Mouse (Mus musculus) gastrocnemius, adult 8-10 months (tissue): ENCODE data around the gene Eif2d. TPM values are rescaled to one million over a fixed set of nuclear protein-coding genes. Genes with fewer than 3 reads are reported as not detected.

Experiments
- DNase-seq, 2 experiments: peaks; one replicate each; pipeline ENCODE4 v3.0.0; 2022; ENCODE audit warnings: low spot score in 2 of 2
- total RNA-seq, 4 experiments: library from RNA; stranded (reverse); gene quantifications; 2 replicates each; pipeline ENCODE4 v1.2.4; 2022

Gene Eif2d
- total RNA-seq, 4 experiments from 2014 or later: 27.9 to 30.4 (median 29.3) TPM

DNA sequence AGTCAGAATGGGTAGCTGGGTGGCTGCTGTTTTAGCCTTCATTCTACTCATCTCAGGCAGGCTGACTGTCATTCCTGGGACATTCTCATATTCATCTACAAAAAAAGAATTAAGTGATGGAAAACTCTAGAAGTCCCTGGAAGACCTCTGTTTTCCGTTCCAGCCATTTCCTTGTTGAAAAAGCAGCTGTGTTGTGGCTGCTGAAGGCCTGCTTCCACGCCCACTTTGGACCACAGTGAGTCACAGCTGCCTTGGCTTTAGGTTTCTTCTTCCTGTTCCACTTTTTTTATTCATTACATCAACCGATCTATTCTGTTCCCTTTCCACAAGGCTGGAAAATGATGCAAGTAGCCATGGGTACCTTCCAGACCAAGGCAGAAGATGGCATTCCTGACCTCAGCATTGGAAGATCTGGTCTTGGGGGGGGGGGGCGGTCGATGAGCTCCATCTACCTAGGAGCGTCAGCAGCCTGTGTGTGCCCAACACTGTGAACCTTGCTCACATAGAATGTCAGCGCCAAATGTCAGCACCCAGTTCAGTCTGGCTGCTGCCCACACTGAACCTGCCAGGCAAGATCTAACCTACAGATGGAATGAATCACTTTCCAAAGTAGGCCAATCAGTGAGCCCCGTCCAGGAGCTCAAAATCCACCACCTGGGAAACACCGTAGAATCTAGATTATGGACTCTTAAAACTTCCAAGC, 31.4 kb downstream of the Eif2d start:
- DNase-seq: peak; percentile 20 to 23

DNA sequence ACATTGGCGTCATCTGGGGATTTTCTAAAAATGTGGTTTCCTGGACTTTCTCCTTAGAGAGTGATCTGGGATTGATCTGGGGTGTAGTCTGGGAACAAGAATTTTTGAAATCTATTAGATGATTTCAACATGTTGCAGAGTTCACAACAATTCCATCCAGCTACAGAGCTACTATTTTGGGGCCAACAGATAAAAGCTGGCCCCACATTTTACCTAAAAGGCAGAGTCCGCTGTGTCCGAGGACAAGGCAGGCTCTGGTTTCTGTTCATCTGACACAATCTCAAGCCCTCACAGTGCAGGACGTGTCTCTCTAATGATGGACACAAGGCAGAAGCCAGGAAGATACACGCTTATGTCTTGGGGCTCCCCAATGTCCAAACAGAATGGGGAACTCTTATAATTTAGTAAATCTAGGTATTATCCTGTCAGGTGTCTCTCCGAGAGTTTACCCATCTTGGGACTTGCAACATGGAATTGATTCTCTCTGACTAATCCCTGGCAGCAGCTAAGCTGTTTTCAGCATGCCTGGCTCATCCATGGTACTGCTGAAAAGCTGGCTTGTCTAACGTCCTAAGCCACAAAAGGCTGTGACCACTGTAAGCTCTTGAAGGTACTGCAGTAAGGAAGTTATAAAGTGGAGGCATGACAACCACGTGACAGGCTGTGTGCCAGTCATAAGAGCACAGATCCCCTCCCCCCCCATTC, 32.1 kb downstream of the Eif2d start:
- DNase-seq: no peak

GRCm38 (mm10) chr1:131185821-131186506, 33.0 kb downstream of the Eif2d start:
- DNase-seq: no peak

DNA sequence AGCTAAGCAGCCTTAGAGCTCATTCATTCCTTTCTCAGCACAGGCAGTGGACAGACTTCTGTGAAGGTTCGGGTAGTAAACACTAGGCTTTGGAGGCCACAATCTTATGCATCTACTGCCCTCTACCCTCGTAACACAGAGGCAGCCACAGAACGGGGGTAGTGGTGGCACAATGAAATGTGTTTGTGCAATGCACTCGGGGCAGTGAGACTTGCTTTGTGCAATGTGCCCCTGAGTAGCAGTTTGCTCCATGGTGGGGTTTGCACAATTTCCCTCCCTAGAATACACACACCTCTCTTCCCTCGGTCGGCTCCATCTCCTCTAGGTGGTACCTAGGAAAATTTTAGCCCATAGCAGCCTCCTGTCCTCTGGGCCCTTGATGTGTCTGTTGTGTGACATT, 34.0 kb downstream of the Eif2d start:
- no peak for DNase-seq

DNA sequence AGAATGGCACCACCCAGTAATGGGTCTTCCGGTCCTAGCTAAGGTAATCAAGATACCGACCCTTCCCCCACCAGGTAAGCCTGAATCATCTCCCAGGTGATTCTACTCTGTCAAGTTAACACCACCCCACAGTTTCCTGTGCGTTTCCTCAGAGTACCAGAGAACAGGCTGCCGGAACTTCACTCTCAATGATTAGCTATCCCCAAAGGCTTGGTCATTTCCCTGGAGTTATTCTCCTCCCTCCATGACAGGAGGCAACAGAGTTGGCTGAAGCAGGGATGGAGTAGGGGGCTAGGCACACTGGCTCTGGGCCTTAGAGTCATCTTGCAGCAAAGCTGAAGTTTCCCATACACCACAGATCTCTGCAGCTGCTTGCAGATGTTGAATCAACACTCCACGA, 34.9 kb downstream of the Eif2d start:
- no peak for DNase-seq

GRCm38 (mm10) chr1:131188655-131189054, 35.7 kb downstream of the Eif2d start:
- DNase-seq: no peak

DNA sequence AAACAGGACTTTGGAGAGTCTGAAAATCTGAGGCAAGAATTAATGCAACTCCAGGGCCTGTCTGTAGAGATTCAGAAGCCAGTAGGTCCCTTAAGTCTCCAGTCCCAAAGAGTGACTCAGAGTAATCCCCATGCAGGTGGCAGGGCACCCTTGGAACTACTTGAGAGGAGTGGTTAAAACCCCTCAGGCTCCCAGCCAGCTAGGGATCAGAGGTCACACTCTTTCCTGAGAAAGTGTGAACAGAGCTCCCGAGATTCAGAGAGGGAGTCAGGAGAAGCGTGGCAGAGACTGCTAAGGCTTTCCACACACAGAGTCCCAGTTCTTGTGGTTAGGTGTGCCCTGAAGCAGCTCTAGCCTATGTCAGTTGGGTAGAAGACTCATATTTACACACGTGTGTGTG, 40.8 kb downstream of the Eif2d start:
- DNase-seq: no peak

DNA sequence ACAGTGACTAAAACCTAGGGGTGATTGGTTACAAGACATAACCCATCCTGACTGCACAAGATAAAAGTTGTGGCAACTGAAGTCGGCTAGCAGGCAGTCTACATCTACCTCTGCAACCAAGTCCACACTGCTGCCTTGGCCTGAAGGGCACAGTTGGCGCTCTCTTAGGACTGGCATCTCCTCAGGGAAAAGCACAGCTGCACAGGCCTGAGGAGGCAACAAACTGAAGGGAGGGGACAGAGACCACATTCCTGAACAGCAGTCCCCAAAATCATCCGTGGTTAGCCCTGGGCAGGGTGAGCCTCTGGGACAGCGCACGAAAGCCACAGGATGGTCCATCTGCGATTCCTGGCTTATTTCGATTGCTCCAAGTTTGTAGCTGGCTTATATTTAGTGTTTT, 42.7 kb downstream of the Eif2d start:
- DNase-seq: no peak

DNA sequence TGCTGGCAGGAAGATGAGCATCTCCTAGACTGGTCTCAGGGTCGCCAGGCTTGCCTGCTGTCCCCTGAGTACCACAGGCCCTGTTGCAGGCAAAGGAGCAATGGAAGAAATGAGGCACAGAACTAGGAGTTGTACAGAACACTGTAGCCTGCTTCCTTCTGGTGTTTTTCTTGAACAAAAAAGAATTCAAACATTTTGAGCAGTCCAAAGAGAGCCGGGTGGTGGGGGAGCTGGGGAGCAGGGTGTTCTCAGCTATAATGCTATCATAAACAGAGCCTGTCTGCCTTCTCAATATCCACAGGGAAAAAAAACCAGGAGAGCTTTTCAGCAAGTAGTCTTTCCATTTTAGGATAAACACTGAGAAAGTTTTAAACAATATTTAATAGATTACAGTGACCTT, 43.1 kb downstream of the Eif2d start:
- no peak for DNase-seq

- no peak for DNase-seq
These were observed 45.5 kb downstream of the Eif2d start for GRCm38 (mm10) chr1:131198417-131198960.

DNA sequence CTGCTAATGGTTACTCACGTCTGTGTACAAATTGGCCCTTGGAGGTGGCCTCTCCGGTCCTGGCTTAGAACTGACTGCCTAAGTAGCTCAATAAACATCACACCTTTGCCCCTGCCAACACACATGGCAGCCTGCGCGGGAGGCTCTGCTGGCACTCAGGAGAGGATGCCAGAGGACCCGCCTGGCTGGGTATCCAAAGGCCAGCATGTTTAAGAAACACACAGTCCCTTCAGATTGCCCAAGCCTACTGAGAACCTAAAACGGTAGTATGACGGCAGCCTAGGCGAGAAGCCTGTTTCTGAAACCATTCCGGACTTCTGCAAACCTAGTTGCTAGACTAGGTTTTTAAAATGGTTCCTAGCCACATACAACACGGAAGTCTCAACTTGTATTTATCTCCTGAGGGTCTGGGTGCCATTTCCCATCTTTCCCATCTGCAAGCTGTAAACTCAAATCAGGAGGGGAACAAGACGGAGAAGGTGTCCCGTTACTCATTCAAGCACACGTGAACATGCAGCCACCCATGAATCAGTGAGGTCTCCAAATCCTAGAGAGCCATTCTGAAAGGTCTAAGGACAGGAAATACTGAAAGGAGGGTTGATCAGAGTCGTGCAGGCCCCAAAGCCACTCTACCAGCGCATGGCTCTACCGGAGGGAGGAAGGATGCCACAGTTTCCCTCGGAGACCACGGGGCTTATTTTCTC, 46.3 kb downstream of the Eif2d start:
- DNase-seq: no peak

DNA sequence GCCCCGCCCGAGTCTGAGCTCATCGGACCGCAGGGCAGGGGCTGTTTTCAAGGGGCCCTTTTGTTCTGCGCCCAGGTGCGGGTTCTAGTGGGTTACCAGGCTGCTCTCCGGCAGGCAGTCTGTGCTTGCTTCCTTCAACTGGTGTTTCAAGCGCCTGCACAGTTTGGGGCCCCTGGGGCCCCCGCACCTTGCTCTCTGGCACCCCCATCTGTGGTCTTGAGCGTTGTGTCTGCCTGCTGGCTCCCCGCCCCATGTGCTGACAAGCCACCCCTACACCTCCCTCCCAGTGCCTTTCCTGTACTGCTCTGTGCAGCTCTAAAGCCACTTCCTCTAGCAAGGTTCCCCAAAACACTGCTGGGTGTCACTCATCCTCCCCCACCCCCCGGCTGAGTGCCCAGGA, 47.0 kb downstream of the Eif2d start:
- peak in 1 of 2 experiments; percentile 15 for DNase-seq

- no peak for DNase-seq
These were observed 47.6 kb downstream of the Eif2d start for GRCm38 (mm10) chr1:131200588-131200987.

- no peak for DNase-seq
These were observed 48.4 kb downstream of the Eif2d start for GRCm38 (mm10) chr1:131201391-131201790.

DNA sequence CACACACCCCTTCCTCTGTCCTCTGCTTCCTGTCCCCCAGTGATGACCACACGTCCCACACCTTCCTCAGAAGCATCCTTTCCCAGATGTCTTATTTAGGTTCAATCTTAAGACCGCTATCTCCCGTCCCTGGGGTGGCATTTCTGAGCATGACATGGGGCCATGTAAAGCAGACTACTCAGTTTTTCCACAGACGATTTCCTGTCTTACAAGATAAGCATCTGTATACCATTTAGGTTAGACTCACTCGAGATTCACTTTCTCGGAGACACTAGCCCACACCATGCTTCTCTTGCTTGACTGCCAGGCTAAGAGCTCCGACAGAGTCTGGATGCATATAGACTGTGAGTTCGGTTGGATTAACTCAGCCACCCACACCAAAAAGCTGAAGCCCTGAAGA, 51.5 kb downstream of the Eif2d start:
- DNase-seq: no peak

DNA sequence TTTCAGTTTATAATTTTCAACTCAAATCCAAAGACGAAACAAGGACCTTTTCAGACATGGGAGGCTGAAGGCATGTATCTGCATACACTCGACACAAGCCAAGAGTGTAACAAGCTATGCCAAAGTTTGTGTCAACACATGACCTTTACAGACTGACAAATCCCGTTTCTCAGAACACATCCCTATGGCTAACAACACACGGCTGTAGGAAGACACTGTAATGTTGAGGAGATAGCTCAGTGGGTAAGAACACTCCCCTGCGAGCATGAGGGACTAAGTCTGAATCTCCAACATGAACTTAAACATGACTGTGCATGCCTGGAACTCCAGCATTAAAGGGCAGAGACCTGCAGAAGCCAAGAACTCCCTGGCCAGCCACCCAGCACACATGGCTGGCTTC, 53.4 kb downstream of the Eif2d start:
- no peak for DNase-seq

GRCm38 (mm10) chr1:131207531-131207930, 54.5 kb downstream of the Eif2d start:
- DNase-seq: no peak

- no peak for DNase-seq
These were observed 55.1 kb downstream of the Eif2d start for GRCm38 (mm10) chr1:131208081-131208480.

GRCm38 (mm10) chr1:131208800-131209199, 55.8 kb downstream of the Eif2d start:
- DNase-seq: no peak

GRCm38 (mm10) chr1:131209971-131210426, 57.0 kb downstream of the Eif2d start:
- no peak for DNase-seq

DNA sequence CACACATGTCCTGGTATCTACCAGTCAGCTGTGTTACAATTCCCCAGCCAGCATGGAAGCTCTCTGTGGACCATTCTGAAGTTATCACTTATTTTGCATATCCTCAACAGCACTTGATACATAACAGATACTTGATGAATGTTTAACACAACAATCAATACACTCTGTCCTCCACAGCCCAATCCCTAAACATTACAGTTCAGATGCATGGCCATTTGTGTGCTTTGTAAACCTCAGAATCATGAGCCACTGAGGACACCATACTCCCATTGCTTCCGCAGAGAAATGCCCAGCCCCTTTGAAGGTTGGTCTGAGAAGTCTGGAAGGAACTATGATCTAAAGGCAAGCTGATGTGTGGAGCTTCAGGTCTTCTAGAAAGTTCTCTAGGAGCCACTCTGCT, 58.7 kb downstream of the Eif2d start:
- DNase-seq: no peak

DNA sequence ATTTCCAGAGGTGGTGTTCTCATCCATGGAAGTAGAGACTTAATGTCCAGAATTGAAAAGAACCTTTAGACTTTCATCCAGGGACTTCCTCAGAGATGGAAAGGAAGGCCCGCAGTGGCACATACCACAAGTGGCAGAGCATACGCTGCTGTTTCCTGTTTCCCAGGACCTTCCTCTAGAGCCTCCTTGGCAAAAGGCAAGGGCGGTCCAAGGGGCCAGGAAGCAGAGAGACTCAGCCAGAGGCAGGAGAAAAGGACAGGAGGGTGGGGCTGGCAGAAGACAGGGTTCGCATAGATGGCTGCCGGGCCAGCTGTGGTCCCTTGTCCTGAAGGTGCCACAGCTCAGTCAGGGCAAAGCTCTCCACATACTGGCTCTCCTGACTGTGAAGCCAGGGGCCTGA, 60.0 kb downstream of the Eif2d start:
- DNase-seq: no peak
